Mouse (Mus musculus): Measurements from ENCODE around the gene Gdpd1. TPM values are rescaled to one million over a fixed set of nuclear protein-coding genes. Genes with fewer than 3 reads are reported as not detected.
"Not testable (repeated sequence)": the region's sequence is repeated elsewhere in the genome, so short reads cannot be mapped to it uniquely, and the experiment has no call there.

Gene Gdpd1
- polyA plus RNA-seq, 1 experiment: 34.6 TPM

GRCm38 (mm10) chr11:87036180-87036579, 37.7 kb downstream of the Gdpd1 start:
- H3K4me1 ChIP-seq (ENCODE audit: control insufficient read depth, insufficient read depth, low read length): no peaks in the 10 kb centered on the region
- no peak for TF ChIP-seq CTCF (IDR thresholded peaks at IDR 0.05; ENCODE audit: extremely low read depth, insufficient read depth, low read length)
- no peak for TF ChIP-seq POLR2A (IDR thresholded peaks at IDR 0.05; ENCODE audit: extremely low read depth, insufficient read depth, low read length)
- no peak overlapping the region for H3K4me3 ChIP-seq (ENCODE audit: insufficient read depth, low read length)
- no peak overlapping the region for H3K27ac ChIP-seq (ENCODE audit: insufficient read depth, low read length)

GRCm38 (mm10) chr11:87028212-87028611, 45.6 kb downstream of the Gdpd1 start:
- H3K4me3 ChIP-seq (ENCODE audit: insufficient read depth, low read length): no peak overlapping the region
- no peaks in the 10 kb centered on the region for H3K4me1 ChIP-seq (ENCODE audit: control insufficient read depth, insufficient read depth, low read length)
- no peak overlapping the region for H3K27ac ChIP-seq (ENCODE audit: insufficient read depth, low read length)
- no peak for TF ChIP-seq POLR2A (IDR thresholded peaks at IDR 0.05; ENCODE audit: extremely low read depth, insufficient read depth, low read length)
- no peak for TF ChIP-seq CTCF (IDR thresholded peaks at IDR 0.05; ENCODE audit: extremely low read depth, insufficient read depth, low read length)

- no peak overlapping the region for H3K4me3 ChIP-seq (ENCODE audit: insufficient read depth, low read length)
- no peak overlapping the region for H3K27ac ChIP-seq (ENCODE audit: insufficient read depth, low read length)
- no peak for TF ChIP-seq POLR2A (IDR thresholded peaks at IDR 0.05; ENCODE audit: extremely low read depth, insufficient read depth, low read length)
- TF ChIP-seq CTCF (IDR thresholded peaks at IDR 0.05; ENCODE audit: extremely low read depth, insufficient read depth, low read length): no peak
- no peaks in the 10 kb centered on the region for H3K4me1 ChIP-seq (ENCODE audit: control insufficient read depth, insufficient read depth, low read length)
Observed at GRCm38 (mm10) chr11:87026096-87026875, 47.6 kb downstream of the Gdpd1 start.

GRCm38 (mm10) chr11:87025351-87025750, 48.5 kb downstream of the Gdpd1 start:
- no peak overlapping the region for H3K27ac ChIP-seq (ENCODE audit: insufficient read depth, low read length)
- TF ChIP-seq POLR2A (IDR thresholded peaks at IDR 0.05; ENCODE audit: extremely low read depth, insufficient read depth, low read length): no peak
- TF ChIP-seq CTCF (IDR thresholded peaks at IDR 0.05; ENCODE audit: extremely low read depth, insufficient read depth, low read length): no peak
- H3K4me1 ChIP-seq (ENCODE audit: control insufficient read depth, insufficient read depth, low read length): no peaks in the 10 kb centered on the region
- H3K4me3 ChIP-seq (ENCODE audit: insufficient read depth, low read length): no peak overlapping the region

GRCm38 (mm10) chr11:87023240-87023639, 50.6 kb downstream of the Gdpd1 start:
- not testable (repeated sequence) for H3K4me1 ChIP-seq (ENCODE audit: control insufficient read depth, insufficient read depth, low read length); H3K27ac ChIP-seq (ENCODE audit: insufficient read depth, low read length); H3K4me3 ChIP-seq (ENCODE audit: insufficient read depth, low read length)

GRCm38 (mm10) chr11:87022765-87023164, 51.1 kb downstream of the Gdpd1 start:
- Histone ChIP-seq H3K4me1 (ENCODE audit: control insufficient read depth, insufficient read depth, low read length) (no peaks in the 10 kb centered on the region), H3K4me3 (ENCODE audit: insufficient read depth, low read length) (no peak overlapping the region), H3K27ac (ENCODE audit: insufficient read depth, low read length) (no peak overlapping the region)
- no peak for TF ChIP-seq CTCF (IDR thresholded peaks at IDR 0.05; ENCODE audit: extremely low read depth, insufficient read depth, low read length)
- TF ChIP-seq POLR2A (IDR thresholded peaks at IDR 0.05; ENCODE audit: extremely low read depth, insufficient read depth, low read length): no peak

- no peaks in the 10 kb centered on the region for H3K4me1 ChIP-seq (ENCODE audit: control insufficient read depth, insufficient read depth, low read length)
- H3K27ac ChIP-seq (ENCODE audit: insufficient read depth, low read length): no peak overlapping the region
- no peak overlapping the region for H3K4me3 ChIP-seq (ENCODE audit: insufficient read depth, low read length)
- TF ChIP-seq POLR2A (IDR thresholded peaks at IDR 0.05; ENCODE audit: extremely low read depth, insufficient read depth, low read length) (no peak), CTCF (IDR thresholded peaks at IDR 0.05; ENCODE audit: extremely low read depth, insufficient read depth, low read length) (no peak)
Observed at GRCm38 (mm10) chr11:87021551-87021950, 52.3 kb downstream of the Gdpd1 start.

GRCm38 (mm10) chr11:87020449-87020848, 53.4 kb downstream of the Gdpd1 start:
- Histone ChIP-seq H3K4me1 (ENCODE audit: control insufficient read depth, insufficient read depth, low read length) (no peaks in the 10 kb centered on the region), H3K27ac (ENCODE audit: insufficient read depth, low read length) (no peak overlapping the region), H3K4me3 (ENCODE audit: insufficient read depth, low read length) (no peak overlapping the region)
- TF ChIP-seq CTCF (IDR thresholded peaks at IDR 0.05; ENCODE audit: extremely low read depth, insufficient read depth, low read length): no peak
- no peak for TF ChIP-seq POLR2A (IDR thresholded peaks at IDR 0.05; ENCODE audit: extremely low read depth, insufficient read depth, low read length)

GRCm38 (mm10) chr11:87019431-87019830, 54.4 kb downstream of the Gdpd1 start:
- Histone ChIP-seq H3K4me3 (ENCODE audit: insufficient read depth, low read length) (no peak overlapping the region), H3K27ac (ENCODE audit: insufficient read depth, low read length) (no peak overlapping the region), H3K4me1 (ENCODE audit: control insufficient read depth, insufficient read depth, low read length) (no peaks in the 10 kb centered on the region)
- no peak for TF ChIP-seq CTCF (IDR thresholded peaks at IDR 0.05; ENCODE audit: extremely low read depth, insufficient read depth, low read length)
- TF ChIP-seq POLR2A (IDR thresholded peaks at IDR 0.05; ENCODE audit: extremely low read depth, insufficient read depth, low read length): no peak

GRCm38 (mm10) chr11:87018081-87018480, 55.8 kb downstream of the Gdpd1 start:
- H3K4me1 ChIP-seq (ENCODE audit: control insufficient read depth, insufficient read depth, low read length): no peaks in the 10 kb centered on the region
- no peak overlapping the region for H3K27ac ChIP-seq (ENCODE audit: insufficient read depth, low read length)
- TF ChIP-seq CTCF (IDR thresholded peaks at IDR 0.05; ENCODE audit: extremely low read depth, insufficient read depth, low read length) (no peak), POLR2A (IDR thresholded peaks at IDR 0.05; ENCODE audit: extremely low read depth, insufficient read depth, low read length) (no peak)
- H3K4me3 ChIP-seq (ENCODE audit: insufficient read depth, low read length): no peak overlapping the region

Data from cortical plate, adult 2 months (tissue).